Mouse (Mus musculus): ENCODE data around the gene Tubgcp2. TPM values are rescaled to one million over a fixed set of nuclear protein-coding genes. Genes with fewer than 3 reads are reported as not detected.

Tubgcp2 gene
- polyA plus RNA-seq, 1 experiment = 70.3 TPM

DNA sequence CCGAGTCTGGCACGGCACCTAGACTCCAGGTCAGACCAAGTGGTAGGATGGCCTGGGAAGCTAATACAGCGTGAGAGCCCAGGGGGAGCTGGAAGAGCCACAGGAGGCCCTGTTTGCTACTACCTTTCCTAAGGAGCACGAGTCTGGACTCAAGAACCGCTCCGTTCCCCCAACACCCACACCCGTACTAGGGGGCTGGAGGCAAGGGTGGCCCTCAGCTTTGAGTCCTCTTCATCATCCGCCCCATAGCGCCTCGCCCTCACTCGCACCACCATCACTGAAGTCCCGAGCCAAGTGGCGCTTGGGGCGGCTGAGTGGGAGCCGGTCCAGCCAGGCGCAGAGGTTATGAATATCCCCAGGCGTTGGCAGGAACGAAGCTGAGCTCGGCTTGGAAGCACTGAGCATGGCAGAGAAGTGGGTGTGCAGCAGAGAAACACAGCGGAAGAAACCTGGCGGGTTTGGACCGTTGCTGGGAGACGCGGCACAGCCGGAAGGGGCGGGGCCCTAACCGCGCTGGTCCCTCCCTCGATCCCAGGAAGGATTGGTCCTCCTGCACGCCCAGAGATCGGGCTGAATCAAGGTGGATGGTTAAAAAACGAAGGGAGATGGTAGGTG, 58.1 kb downstream of the Tubgcp2 start, which contains the start of gene 6430531B16Rik:
Gene 6430531B16Rik (minus strand): TSS at position 478 of the 615 bp plus-strand sequence.
- peak; percentile 94 for DNase-seq (ENCODE audit: low read depth)
- TF ChIP-seq CTCF (IDR thresholded peaks at IDR 0.05; ENCODE audit: borderline replicate concordance, extremely low read depth, insufficient read depth, insufficient read length) (no peak), POLR2A (IDR thresholded peaks at IDR 0.05; ENCODE audit: borderline replicate concordance, extremely low read depth, insufficient read depth, insufficient read length, poor library complexity, severe bottlenecking) (no peak)

DNA sequence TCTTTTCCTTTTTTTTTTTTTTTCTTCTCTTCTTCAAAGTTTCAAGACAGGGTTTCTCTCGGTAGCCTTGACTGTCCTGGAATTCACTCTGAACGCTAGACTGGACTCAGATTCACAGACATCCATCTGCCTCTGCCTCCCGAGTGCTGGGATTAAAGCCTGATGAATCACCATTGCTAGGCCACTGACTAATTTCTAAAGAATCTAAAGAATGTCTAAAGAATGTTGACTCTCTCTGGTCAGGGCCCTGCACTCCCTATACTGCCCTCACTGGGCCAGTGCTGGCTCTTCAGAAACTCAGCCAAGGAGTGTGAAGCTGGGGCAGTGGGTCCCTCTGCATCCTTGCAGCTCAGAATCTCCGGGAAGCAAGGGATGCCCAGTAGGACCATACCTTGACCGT, 61.0 kb downstream of the Tubgcp2 start:
- DNase-seq (ENCODE audit: low read depth) = no peak
- TF ChIP-seq POLR2A (IDR thresholded peaks at IDR 0.05; ENCODE audit: borderline replicate concordance, extremely low read depth, insufficient read depth, insufficient read length, poor library complexity, severe bottlenecking) (no peak), CTCF (IDR thresholded peaks at IDR 0.05; ENCODE audit: borderline replicate concordance, extremely low read depth, insufficient read depth, insufficient read length) (no peak)

GRCm38 (mm10) chr7:139974307-139974706, 62.2 kb downstream of the Tubgcp2 start:
- TF ChIP-seq CTCF (IDR thresholded peaks at IDR 0.05; ENCODE audit: borderline replicate concordance, extremely low read depth, insufficient read depth, insufficient read length) = no peak
- no peak for TF ChIP-seq POLR2A (IDR thresholded peaks at IDR 0.05; ENCODE audit: borderline replicate concordance, extremely low read depth, insufficient read depth, insufficient read length, poor library complexity, severe bottlenecking)
- DNase-seq (ENCODE audit: low read depth) = no peak

- TF ChIP-seq POLR2A (IDR thresholded peaks at IDR 0.05; ENCODE audit: borderline replicate concordance, extremely low read depth, insufficient read depth, insufficient read length, poor library complexity, severe bottlenecking) = no peak
- no peak for TF ChIP-seq CTCF (IDR thresholded peaks at IDR 0.05; ENCODE audit: borderline replicate concordance, extremely low read depth, insufficient read depth, insufficient read length)
- no peak for DNase-seq (ENCODE audit: low read depth)
Measured at GRCm38 (mm10) chr7:139972923-139973331, 63.5 kb downstream of the Tubgcp2 start.

GRCm38 (mm10) chr7:139971436-139971835, 65.0 kb downstream of the Tubgcp2 start:
- DNase-seq (ENCODE audit: low read depth) = no peak
- TF ChIP-seq POLR2A (IDR thresholded peaks at IDR 0.05; ENCODE audit: borderline replicate concordance, extremely low read depth, insufficient read depth, insufficient read length, poor library complexity, severe bottlenecking) = no peak
- TF ChIP-seq CTCF (IDR thresholded peaks at IDR 0.05; ENCODE audit: borderline replicate concordance, extremely low read depth, insufficient read depth, insufficient read length) = no peak

DNA sequence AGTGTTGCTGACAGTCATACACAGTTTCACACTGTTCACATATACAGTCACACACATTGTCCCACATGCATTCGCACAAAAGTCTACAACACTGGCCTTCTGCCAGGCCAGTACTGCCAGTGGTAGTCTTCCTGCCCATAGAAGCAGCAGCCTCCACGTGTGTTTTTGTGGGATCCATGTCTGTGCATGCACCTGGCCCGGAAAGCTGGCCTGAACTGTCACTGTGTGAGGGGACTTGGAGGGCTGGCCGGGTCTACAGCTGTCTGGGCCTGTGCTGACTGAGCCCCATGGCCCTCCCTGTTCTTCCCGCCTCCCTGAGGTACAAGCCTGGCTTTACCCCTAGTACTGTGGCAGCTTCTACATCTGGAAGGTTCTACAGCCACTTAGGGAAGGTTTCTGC, 65.5 kb downstream of the Tubgcp2 start:
- no peak for TF ChIP-seq POLR2A (IDR thresholded peaks at IDR 0.05; ENCODE audit: borderline replicate concordance, extremely low read depth, insufficient read depth, insufficient read length, poor library complexity, severe bottlenecking)
- TF ChIP-seq CTCF (IDR thresholded peaks at IDR 0.05; ENCODE audit: borderline replicate concordance, extremely low read depth, insufficient read depth, insufficient read length) = no peak
- no peak for DNase-seq (ENCODE audit: low read depth)

- no peak for DNase-seq (ENCODE audit: low read depth)
- no peak for TF ChIP-seq CTCF (IDR thresholded peaks at IDR 0.05; ENCODE audit: borderline replicate concordance, extremely low read depth, insufficient read depth, insufficient read length)
- TF ChIP-seq POLR2A (IDR thresholded peaks at IDR 0.05; ENCODE audit: borderline replicate concordance, extremely low read depth, insufficient read depth, insufficient read length, poor library complexity, severe bottlenecking) = no peak
Measured at GRCm38 (mm10) chr7:139970216-139970919, 66.1 kb downstream of the Tubgcp2 start.

DNA sequence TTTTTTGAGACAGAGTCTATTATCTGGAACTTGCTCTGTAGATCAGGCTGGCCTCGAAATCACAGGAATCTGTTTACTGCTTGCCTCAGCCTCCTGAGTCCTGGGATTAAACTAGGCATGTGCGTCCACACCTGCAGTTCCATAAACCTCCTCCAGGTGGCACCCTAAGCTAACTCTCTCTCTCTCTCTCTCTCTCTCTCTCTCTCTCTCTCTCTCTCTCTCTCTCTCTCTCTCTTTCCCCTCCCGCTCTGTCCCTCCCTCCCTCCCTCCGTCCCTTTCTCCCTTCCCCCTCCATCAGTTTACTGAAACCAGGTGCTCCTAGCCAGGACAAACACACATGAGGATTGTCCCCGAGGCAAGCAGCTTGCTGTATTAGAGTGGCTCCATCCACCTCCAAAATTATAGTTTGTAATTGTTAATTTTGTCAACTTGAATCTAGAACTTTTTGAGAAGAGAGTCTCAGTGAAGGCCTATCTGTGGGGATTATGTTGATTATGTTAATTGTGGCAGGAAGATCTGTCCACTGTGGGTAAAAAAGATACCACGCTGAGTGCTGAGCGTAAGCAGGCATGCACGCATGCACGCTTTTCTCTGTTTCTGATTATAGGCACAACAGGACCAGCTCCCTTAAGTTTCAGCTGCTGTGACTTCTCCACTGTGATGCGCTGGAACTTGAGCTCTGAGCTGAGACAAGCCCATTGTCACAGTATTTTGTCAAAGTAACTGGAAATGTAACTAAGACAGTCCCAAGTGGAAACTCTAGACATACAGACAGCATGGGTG, 66.9 kb downstream of the Tubgcp2 start:
- TF ChIP-seq POLR2A (IDR thresholded peaks at IDR 0.05; ENCODE audit: borderline replicate concordance, extremely low read depth, insufficient read depth, insufficient read length, poor library complexity, severe bottlenecking) (no peak), CTCF (IDR thresholded peaks at IDR 0.05; ENCODE audit: borderline replicate concordance, extremely low read depth, insufficient read depth, insufficient read length) (peak; percentile 79)
- DNase-seq (ENCODE audit: low read depth) = peak; percentile 87

GRCm38 (mm10) chr7:139968428-139968827, 68.0 kb downstream of the Tubgcp2 start:
- no peak for TF ChIP-seq CTCF (IDR thresholded peaks at IDR 0.05; ENCODE audit: borderline replicate concordance, extremely low read depth, insufficient read depth, insufficient read length)
- no peak for TF ChIP-seq POLR2A (IDR thresholded peaks at IDR 0.05; ENCODE audit: borderline replicate concordance, extremely low read depth, insufficient read depth, insufficient read length, poor library complexity, severe bottlenecking)
- DNase-seq (ENCODE audit: low read depth) = no peak

- TF ChIP-seq CTCF (IDR thresholded peaks at IDR 0.05; ENCODE audit: borderline replicate concordance, extremely low read depth, insufficient read depth, insufficient read length) (no peak), POLR2A (IDR thresholded peaks at IDR 0.05; ENCODE audit: borderline replicate concordance, extremely low read depth, insufficient read depth, insufficient read length, poor library complexity, severe bottlenecking) (no peak)
- no peak for DNase-seq (ENCODE audit: low read depth)
Measured at GRCm38 (mm10) chr7:139967175-139967574, 69.3 kb downstream of the Tubgcp2 start.

DNA sequence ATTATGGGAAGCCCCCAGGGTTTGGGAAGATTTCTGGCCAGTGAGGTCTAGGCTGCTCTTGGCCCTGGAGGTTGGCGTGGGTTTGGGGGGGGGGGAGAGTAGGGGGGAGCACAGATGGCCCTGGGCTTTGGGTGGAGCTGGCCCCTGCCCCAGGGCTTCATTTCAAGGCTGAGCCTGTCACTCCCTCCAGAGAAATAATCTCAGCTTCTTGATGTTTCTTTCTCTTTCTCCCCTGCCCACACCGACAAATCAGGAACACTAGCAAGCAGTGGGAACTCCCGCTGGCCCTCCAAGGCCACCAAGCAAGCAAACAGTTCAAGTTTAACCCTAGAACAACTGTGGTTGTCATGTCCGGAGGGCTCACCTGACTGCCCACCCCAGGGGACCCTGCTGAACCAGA, 72.7 kb downstream of the Tubgcp2 start:
- no peak for TF ChIP-seq POLR2A (IDR thresholded peaks at IDR 0.05; ENCODE audit: borderline replicate concordance, extremely low read depth, insufficient read depth, insufficient read length, poor library complexity, severe bottlenecking)
- TF ChIP-seq CTCF (IDR thresholded peaks at IDR 0.05; ENCODE audit: borderline replicate concordance, extremely low read depth, insufficient read depth, insufficient read length) = no peak
- DNase-seq (ENCODE audit: low read depth) = no peak
